Mouse (Mus musculus): ENCODE results near the gene Zc3hav1l.

The Zc3hav1l gene

DNA sequence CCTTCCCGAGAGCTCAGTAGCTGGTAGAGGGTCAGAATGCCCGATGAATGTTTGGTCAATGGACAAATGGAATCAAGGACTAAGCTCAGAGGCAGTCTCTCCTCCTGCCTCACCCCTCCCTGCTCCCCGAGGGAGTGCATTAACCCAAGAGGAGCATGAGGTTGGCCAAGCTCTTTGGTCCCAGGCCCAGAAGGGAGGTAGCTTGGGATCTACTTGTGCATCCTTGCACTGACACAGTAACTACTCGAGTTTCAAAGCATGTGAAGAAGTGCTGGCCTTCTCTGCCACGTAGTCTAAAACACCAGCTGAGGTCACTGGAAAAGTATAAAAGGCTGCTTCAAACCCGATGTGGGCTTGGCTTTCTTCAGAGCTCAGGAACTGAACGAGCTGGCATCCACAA is 34.6 kb downstream of the Zc3hav1l start:
- DNase-seq (ENCODE audit: low read depth, low spot score): no peak

DNA sequence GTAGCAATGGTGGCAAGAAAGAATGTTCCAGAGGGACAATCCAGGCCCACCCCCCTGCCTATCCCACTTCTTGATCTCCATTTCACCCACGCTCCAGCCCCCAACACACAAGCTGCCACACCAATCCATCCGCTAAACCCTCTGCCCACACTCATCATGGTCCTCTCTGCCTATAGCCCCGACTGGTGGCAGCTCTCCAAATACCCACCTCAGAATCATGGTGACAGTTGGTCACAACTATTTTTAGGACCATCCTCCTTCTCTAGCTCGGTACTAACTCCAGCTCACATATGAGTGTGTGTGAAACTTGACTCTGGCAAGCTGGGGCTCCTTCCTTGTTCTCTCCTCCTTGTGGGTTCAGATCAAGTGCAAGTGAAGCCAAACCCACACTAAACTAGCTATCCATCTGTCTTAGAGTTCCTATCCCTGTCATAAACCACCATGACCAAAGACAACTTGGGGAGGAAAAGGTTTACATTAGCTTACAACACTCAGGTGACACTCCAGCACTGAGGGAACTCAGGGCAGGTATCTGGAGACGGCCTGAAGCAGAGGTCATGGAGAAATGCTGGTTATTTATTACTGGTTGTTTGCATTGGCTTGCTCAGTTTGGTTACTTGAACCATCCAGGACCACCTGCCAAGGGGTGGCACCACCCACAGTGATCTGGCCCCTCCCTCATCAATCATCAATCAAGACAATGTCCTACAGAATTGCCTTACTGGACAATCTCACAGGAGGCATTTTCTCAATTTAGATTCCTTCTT is 35.5 kb downstream of the Zc3hav1l start:
- DNase-seq (ENCODE audit: low read depth, low spot score): no peak

DNA sequence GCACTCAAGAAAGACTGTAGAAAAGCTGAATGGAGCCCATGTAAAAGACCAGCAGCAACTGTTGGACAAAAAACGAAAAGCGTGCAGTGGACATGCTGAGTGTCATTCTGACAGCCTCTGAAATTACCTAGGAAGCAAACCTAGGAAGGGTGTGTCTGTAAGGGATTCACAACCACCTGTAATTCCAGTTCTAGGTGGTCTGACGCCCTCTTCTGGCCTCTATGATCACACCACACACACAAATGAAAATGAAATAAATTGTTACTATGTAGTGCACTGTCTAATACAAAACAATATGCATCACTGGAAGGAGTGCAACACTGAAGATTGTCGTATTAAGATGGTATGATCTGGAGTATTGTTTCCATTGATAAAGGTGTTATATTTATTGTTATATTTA is 37.2 kb downstream of the Zc3hav1l start:
- no peak for DNase-seq (ENCODE audit: low read depth, low spot score)

DNA sequence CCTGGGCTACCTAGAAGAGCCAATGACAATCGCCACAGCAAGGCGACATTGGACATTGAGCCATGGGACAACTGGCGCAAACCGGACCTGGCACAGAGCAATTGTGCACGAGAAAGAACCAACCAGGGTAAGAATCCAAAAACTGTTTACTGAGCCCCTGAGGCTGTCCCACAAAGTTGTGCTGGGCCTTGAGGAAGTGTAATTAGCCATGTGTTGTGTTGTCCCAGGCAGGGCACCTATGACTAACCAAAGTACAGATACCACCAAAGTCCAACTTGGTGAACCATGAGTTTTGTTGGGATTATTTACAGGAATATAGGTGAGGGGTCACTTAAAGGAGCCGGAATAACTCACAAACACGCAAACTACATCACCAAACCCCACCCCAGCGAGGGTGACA is 41.6 kb downstream of the Zc3hav1l start:
- DNase-seq (ENCODE audit: low read depth, low spot score): no peak

DNA sequence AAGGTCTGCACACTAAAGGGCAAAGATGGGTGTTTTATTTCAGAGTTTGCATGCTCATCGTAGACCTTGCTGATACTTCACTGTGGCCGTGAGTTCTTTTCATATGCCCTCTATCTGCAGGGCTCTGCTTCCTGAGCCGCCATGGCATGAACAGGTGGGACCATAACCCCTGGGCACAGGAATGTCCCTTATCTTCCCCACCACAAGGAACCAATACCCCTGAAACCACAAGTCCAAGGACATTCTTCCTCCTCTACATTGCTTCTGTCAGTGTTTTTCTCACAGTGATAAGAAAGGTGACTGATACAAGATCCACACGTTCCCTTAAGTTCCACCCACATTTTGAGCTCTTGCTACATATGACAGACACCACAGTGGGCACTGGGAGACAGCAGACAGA is 42.3 kb downstream of the Zc3hav1l start:
- no peak for DNase-seq (ENCODE audit: low read depth, low spot score)

DNA sequence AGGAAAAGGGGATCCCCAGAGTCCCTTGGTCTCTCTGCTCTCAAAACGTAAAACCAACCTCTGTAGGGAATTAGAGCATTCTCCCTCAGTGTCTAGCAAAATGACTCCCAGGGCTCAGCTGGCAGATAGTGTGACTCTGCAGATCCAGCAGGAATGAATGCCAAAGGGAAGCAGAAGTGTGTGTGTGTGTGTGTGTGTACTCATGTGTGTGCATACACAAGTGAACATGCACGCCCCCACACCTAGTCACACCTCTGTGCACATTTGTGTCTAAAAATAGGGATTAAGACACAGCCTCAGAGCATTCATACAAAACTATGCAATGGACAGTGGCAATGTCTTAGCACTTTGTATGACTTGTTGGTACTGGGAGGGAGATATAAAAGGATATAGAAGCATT is 43.3 kb downstream of the Zc3hav1l start:
- DNase-seq (ENCODE audit: low read depth, low spot score): no peak

DNA sequence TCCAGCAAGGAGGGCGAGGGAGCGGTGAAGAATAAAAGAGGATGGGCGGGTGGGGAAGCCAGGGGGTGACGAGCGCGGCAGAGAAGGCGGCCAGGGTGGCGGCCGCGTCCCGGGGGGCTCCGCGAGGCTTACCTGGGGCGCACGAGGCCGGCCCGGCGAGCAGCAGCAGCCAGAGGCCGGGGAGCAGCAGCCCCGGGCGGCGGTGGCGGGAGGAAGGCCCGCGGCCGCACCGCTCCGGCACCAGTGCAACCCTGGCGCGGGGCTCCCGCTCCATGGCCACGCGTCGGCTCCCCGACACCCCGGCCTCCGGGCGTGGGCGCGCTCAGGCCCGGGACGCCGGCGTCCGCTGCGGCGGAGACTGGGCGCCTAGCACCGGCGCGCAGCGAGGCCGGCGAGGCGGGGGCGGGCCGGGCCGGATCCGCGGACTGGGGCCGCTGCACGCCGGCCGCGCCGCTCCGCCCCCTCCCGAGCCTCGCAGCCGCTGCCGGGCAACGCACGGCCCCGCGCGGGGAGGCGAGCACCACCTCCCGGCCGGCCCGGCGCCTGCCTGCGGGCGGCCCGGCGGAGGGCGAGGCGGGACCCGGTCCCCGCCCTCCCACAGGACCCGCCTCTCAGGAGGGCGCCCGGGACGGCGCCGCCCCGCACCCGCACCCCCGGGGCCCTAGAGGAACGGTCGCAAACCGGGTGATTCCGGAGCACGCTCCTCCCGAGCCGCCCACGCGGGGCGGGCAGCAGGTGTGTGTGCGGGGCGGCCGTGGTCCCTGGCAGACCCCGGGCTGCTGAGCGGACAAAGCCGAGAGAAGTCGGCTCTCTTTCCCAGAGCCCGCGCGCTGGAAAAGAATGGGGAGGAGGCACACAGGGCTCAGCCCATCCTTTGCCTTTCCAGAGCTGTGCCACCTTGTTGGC is 45.1 kb downstream of the Zc3hav1l start, which contains the start of gene D630045J12Rik:
D630045J12Rik (minus strand) TSS at position 274 of the 906 bp plus-strand sequence.
- peak; percentile 43 for DNase-seq (ENCODE audit: low read depth, low spot score)

DNA sequence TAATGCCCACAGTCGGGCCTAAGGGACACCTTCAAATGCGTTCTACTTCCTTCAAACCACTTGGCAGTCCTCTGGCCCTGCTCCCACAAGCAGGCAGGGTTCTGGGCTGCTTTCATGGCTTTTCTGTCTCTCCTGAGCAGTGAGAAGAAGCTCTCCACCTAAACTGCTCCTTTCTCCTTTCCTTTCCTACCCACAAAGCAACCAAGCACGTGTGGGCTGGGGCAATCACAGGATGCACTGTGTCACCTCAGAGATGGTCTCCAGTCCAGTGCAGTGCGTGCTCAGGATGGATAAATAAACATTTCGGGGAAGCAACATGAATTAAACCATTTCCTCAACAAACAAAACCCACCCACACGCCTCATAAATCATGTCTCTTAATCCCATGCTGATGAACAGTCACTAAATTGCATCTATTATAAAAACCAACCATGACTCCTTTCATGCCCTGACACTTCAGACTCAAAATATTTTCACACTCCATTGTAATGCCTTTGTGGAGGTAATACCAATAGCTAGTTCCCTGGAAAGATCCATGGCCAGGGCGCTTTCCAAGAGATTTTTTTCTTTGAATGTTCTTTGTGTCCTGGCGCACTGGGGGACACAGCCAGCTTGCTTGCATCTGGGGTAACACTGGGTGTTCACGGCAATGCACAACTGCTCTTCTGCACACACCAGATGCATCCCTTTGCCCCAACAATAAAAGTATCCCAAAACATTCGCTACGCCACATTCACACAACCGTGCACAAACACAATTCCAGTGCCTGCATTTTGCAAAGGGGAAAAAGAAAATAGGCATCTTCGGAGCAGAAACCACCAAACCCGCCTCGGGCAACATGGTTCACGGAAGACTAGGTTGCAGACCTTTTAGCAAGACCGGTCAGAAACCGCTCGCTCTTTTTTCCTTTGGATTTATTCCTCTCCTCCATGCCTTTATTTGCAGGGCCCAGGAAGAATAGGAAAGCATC is 46.0 kb downstream of the Zc3hav1l start:
- no peak for DNase-seq (ENCODE audit: low read depth, low spot score)

DNA sequence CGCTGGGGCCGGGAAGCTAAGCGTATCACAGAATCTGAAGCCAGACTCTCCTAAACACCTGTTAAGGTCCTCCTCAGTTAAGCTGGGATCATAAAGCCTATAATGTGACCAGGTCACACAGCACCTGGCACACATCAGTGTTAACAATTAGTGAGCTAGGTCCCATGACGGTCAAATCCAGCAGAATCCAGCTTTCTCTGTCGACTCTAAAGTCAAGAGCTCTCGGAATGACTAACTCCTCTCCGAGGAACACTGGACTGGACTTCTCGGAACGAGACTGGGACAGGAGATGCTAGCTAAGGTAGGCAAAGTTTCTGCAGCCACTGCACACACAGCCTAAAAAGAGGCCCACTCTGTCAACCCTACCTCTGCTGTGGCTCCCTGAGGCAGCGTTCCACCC is 46.9 kb downstream of the Zc3hav1l start:
- no peak for DNase-seq (ENCODE audit: low read depth, low spot score)

DNA sequence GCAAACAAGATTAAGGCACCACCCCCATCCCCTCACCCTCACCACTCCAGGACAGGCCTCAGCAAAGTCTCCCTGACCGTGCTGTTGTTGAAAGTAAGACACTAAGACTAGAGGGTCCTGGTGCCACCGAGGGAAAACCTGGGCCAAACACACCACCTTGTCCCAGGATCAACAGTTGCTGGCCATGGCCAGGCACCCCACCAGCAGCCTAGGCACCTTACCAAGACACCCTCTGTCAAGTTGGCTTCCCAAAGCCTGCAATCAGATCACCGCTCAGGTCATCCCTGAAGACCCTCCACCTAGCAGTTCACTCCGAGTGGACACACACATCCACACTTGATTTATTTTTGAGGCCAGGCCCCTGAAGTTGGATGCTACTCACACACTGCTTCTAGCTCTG is 47.6 kb downstream of the Zc3hav1l start:
- DNase-seq (ENCODE audit: low read depth, low spot score): no peak

DNA sequence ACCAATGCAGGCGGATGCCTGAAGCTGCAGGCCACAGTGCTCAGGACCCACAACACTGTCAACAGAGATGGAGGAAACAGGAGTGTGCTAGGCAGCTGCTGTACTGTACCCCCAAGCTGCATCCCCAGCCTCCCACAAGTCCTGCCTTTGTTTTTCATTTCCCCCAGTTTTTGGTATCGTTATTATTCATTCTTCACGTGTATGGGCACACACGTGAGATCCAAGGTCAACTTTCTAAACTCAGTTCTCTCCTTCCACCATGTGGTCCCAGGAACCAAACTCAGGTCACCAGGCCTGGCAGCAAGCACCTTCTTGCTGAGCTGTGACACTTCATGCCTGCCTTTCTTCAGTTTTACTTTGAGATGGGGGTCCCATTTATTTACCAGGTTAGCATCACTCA is 51.7 kb downstream of the Zc3hav1l start:
- no peak for DNase-seq (ENCODE audit: low read depth, low spot score)

DNA sequence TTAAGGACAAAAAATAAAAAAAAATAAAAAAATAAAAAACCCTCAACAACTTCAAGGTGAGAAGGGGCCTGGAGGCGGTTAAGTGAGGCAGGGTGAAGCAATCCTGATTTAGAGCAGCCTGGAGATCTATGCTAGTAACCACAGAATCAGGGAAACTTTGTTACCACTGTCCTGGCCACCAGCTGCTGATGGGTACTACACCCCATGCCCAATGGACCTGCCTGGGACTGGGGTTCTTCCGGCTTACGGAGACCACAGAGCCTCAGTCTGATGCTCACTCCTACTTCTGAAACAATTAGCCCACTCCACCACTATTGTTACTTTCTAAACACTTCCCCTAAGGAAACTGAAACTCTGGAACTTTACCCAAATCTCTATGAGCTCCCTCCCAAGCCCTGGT is 54.3 kb downstream of the Zc3hav1l start:
- no peak for DNase-seq (ENCODE audit: low read depth, low spot score)

DNA sequence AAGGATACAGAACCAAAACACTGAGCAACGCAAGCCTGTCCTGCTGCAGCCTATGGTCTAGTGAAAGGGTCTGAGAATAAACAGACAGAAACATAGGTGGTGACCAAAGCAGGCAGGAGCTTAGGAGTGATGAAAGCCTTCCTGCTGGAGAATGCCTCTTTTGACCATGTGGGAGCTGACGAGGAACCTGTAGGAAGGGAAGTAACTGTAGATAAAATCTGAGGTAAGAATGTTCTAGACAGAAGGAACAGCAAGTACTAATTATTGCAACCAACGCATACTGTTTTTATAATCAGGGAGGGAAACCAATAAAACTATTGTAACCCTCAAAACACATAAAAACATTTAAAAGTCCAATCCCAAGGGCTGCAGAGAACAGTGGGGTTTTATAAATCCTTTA is 54.9 kb downstream of the Zc3hav1l start:
- DNase-seq (ENCODE audit: low read depth, low spot score): no peak

DNA sequence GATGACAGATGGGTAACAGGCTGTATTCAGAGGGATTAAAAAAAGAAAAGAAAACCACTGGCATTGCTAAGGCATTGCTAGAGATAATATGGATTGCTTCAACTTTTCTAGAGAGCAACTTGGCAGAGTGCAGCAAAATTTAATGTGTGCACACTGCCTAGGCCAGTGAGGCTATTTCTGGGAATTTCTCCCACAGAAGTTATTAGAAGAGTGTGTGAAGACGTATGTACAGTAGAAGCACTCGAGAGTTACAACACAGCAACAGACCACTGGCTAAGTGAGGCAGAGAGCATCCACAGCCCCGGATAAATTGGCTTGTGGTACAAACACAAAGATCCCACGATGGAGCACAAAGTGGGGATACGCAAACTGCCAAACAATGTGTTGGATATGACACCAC is 56.2 kb downstream of the Zc3hav1l start:
- no peak for DNase-seq (ENCODE audit: low read depth, low spot score)

DNA sequence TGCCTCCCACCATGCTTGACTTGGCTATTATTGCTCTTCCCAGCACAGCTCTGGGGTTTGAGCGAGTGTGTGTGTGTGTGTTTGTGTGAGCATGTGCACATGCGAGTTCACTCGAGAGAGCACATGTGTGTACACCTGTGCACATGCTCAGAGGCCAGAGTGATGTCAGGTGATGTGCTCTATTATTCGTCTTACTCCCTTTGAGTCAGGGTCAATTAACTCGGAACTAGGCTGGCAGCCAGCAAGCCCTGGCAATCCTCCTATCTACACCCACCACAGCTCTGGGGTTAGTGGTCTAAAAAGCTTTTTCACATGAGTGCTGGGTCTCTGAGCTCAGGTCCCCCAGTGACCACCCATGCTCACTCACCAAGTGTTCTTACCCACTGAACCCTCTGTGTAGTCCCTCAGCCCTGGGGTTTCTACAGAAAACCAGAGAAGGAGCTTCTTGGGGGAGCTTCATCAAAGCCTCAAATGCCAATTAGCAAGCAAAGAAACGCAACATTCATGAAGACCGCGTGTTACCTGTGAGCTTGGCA is 56.7 kb downstream of the Zc3hav1l start:
- no peak for DNase-seq (ENCODE audit: low read depth, low spot score)

DNA sequence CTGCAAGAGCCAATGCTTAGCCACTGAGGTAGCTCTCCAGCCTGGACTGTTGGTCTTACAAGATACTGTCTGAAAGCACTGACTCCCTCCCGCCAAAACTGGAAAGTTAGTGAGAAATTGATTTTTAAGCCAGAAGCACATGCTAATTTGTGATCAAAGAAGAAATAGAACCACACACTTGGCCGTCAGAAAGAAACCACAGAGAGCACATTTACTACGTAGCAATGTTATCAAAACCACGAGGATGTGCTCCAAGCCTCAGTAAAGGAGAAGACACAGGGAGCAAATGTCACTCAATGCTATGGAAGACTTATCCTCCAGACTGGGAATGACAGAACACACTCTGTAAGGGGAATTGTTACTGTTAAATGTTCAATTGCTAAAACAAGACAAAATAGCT is 57.6 kb downstream of the Zc3hav1l start:
- DNase-seq (ENCODE audit: low read depth, low spot score): no peak

DNA sequence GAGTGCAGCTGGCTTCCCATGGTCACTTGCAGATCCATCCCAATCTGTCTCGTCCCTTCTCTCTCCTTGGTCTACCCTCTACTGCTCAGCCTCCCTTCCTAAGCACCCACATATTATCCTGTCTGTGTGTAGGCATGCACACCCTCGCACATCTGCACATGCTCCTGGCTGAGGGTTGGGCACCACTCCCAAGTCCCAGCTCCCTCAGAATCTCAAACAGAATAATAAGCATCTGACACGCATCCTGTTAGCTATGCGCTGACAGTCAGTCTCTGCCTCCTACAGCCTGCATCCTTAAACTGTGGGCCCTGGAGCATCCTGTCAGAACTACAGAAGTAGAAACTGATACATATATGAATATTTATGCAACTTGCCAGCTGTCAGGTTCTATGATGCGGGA is 58.4 kb downstream of the Zc3hav1l start:
- DNase-seq (ENCODE audit: low read depth, low spot score): no peak

DNA sequence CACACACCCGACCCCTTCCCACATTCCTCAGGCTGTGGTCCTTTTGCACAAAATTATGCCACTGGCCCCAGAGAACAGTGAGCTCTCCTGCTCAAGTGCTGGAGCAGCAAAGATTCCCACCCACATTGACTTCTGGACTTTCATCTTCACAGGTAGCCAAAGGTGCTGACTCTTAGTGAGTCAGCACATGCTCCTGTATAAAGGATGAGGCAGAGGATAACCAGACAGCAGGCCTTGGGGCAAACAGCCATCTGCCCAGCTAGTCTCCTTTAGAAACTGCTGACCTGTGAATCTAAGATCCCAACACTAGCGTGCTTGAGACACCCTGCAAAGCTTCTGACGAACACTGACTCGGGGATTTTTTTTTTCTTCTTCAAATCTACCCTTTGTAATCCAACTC is 60.7 kb downstream of the Zc3hav1l start:
- no peak for DNase-seq (ENCODE audit: low read depth, low spot score)
